Mouse (Mus musculus) E14TG2a.4 (cell line): ENCODE results near the gene Fgf12.

ENCODE experiments used
- CTCF ChIP-seq: conservative IDR thresholded peaks from 2 replicates; pipeline ENCODE4 v1.5.1; 2014; ENCODE audit warnings: low read length
- NANOG ChIP-seq: IDR thresholded peaks from 2 replicates; pipeline ENCODE4 v1.6.1; 2014; ENCODE audit warnings: borderline replicate concordance, low read length, mixed read lengths
- POU5F1 ChIP-seq: IDR thresholded peaks from 2 replicates; pipeline ENCODE4 v1.6.1; 2014; ENCODE audit warnings: low read length, borderline replicate concordance

DNA sequence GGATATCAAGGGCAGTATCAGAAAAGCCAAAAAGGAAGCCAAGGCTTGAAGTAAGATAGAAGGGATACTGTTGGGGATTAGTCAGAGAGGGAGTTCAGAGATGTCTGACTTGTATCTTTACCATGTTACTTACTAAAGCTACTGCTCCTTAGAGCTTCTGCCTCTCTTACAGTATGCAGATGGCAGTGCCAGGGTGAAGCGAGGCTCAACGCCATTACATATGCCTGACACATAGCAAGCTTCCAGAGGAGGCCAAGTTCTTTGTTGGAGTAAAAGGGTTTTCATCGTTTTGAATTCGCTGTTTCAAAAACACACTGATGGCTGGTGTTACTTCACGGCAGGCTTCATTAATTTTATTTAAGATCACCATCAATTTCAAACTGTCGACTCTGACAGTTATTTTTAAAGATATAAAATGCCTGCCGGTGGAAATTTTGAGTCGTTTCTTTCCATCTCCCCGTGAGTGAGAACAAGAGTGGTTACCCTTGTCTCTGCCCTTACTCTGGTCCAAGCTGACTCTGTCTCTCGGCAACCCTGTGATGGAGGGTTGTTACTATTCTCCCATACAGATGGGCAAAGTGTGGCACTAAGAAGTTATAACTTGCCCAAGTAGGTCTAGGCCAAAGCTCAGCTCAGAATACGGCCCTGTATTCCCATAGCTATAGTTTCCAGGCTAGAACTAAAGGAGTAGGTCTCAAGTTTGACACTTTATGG is 121.9 kb downstream of the Fgf12 start:
- TF ChIP-seq POU5F1 (no peak), CTCF (no peak), NANOG (no peak)
